Mouse (Mus musculus) intestine, embryonic 16.5 days (tissue): ENCODE measurements at regions not wholly inside any gene's neighbourhood (a gene's known extent, or its start where the extent isn't known, plus 50 kb on each side); places are given as distances from the start of the nearest gene placed in this dataset.

Source experiments
- ATAC-seq: fragments of 200-750 bp; cut with Nextera tagmentation; 2 replicates; pipeline ENCODE4 v1.8.0; 2017; ENCODE audit warnings: moderate TSS enrichment, moderate library complexity
- H3K27ac ChIP-seq: fragments of 300-500 bp; sonication (generic); 2 replicates; pipeline ENCODE4 v1.5.1; 2014; ENCODE audit warnings: mild to moderate bottlenecking, low read length
- H3K27me3 ChIP-seq: fragments of 300-500 bp; sonication (generic); replicated peaks from 2 replicates; pipeline ENCODE4 v1.6.1; 2014; ENCODE audit warnings: low read length, control low read depth, mixed read lengths; ENCODE audit not compliant: control insufficient read depth, insufficient read depth
- H3K36me3 ChIP-seq: fragments of 300-500 bp; sonication (generic); 2 replicates; pipeline ENCODE4 v1.6.1; 2014; ENCODE audit warnings: low read length, control low read depth; ENCODE audit not compliant: control insufficient read depth, insufficient read depth
- H3K4me1 ChIP-seq: fragments of 300-500 bp; sonication (generic); 2 replicates; pipeline ENCODE4 v1.6.1; 2014; ENCODE audit warnings: low read length, control low read depth, mixed read lengths; ENCODE audit not compliant: control insufficient read depth, insufficient read depth
- H3K4me2 ChIP-seq: fragments of 300-500 bp; sonication (generic); 2 replicates; pipeline ENCODE4 v1.6.1; 2014; ENCODE audit warnings: low read depth, low read length, control low read depth
- H3K4me3 ChIP-seq: fragments of 300-500 bp; sonication (generic); 2 replicates; pipeline ENCODE4 v1.5.1; 2014; ENCODE audit warnings: mild to moderate bottlenecking, low read length
- H3K9ac ChIP-seq: fragments of 300-500 bp; sonication (generic); 2 replicates; pipeline ENCODE4 v1.6.1; 2014; ENCODE audit warnings: low read depth, low read length
- H3K9me3 ChIP-seq: fragments of 300-500 bp; sonication (generic); 2 replicates; pipeline ENCODE4 v1.6.1; 2016; ENCODE audit warnings: low read length, control low read depth; ENCODE audit not compliant: control insufficient read depth
- WGBS: fragments of 180-500 bp; shearing (Covaris S2); extraction: QIAGEN DNeasy Blood & Tissue Kit; methylation state at CpG from one replicate; pipeline ENCODE4 v1.1.7; 2014; 5-methylcytosine and 5-hydroxymethylcytosine counted together

- ATAC-seq = no peak
- Histone ChIP-seq H3K36me3 (no peaks in the 10 kb centered on the region), H3K27me3 (no peaks in the 10 kb centered on the region), H3K4me1 (no peaks in the 10 kb centered on the region), H3K27ac (no peak overlapping the region), H3K4me2 (no peak overlapping the region), H3K9me3 (no peaks in the 10 kb centered on the region), H3K4me3 (no peak overlapping the region), H3K9ac (no peak overlapping the region)
- 82% methylated on average over 9 of the region's 9 CpGs for WGBS
Observed at GRCm38 (mm10) chr9:79029456-79029855, 414.1 kb downstream of the Cd109 start.

DNA sequence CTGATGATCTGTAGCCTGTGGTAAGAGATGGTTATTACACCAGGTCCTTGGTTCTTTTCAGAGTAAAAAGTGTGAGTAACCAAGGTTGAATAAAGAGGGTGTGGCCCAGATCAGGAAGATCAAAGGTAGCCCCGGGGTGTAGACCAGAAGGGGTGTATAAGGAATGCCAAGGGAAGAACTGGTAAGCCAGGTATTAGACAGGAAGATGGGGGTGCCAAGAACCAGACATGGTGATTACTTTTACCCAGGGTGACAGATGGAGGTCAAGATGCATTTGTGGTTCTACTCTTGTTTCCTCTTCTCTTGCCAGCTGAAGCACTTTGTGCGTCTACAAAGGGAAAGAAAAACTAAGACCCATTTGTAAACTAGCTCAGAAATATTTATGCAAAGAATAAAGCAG lies 420.3 kb downstream of the Cd109 start:
- Histone ChIP-seq H3K9me3 (no peaks in the 10 kb centered on the region), H3K4me1 (no peaks in the 10 kb centered on the region), H3K4me3 (no peak overlapping the region), H3K4me2 (no peak overlapping the region), H3K27ac (no peak overlapping the region), H3K9ac (no peak overlapping the region), H3K36me3 (no peaks in the 10 kb centered on the region), H3K27me3 (no peaks in the 10 kb centered on the region)
- WGBS = 72% methylated on average over 2 of the region's 2 CpGs
- no peak for ATAC-seq

DNA sequence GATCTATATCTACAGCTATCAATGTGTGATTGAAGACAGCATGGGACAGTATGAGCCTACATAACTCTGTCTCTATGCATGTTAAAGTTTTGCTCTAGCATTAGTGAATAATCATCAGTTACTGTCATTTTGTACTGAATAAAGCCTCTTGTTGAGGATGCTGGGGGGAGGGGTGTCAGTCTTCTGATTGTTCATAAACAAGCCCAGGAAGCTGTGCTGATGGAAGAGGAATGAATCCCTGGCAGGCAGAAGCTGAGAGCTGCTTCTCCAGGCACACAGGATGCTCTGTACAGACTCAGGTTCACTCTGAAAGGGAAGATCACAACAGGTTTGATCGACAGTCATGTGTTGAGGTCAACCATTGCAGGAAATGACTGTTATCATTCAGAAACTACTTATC lies 421.7 kb downstream of the Cd109 start:
- no peaks in the 10 kb centered on the region for H3K27me3 ChIP-seq
- no peak overlapping the region for H3K27ac ChIP-seq
- no peak overlapping the region for H3K9ac ChIP-seq
- no peaks in the 10 kb centered on the region for H3K4me1 ChIP-seq
- no peak for ATAC-seq
- H3K4me2 ChIP-seq = no peak overlapping the region
- WGBS = 52% methylated on average over 1 of the region's 1 CpGs
- no peaks in the 10 kb centered on the region for H3K36me3 ChIP-seq
- no peak overlapping the region for H3K4me3 ChIP-seq
- H3K9me3 ChIP-seq = no peaks in the 10 kb centered on the region

GRCm38 (mm10) chr9:79038971-79039370 lies 423.6 kb downstream of the Cd109 start:
- 81% methylated on average over 4 of the region's 4 CpGs for WGBS
- H3K4me3 ChIP-seq = no peak overlapping the region
- no peak overlapping the region for H3K27ac ChIP-seq
- H3K9me3 ChIP-seq = no peaks in the 10 kb centered on the region
- no peak overlapping the region for H3K4me2 ChIP-seq
- no peak for ATAC-seq
- H3K4me1 ChIP-seq = no peaks in the 10 kb centered on the region
- H3K27me3 ChIP-seq = no peaks in the 10 kb centered on the region
- H3K36me3 ChIP-seq = no peaks in the 10 kb centered on the region
- H3K9ac ChIP-seq = no peak overlapping the region

DNA sequence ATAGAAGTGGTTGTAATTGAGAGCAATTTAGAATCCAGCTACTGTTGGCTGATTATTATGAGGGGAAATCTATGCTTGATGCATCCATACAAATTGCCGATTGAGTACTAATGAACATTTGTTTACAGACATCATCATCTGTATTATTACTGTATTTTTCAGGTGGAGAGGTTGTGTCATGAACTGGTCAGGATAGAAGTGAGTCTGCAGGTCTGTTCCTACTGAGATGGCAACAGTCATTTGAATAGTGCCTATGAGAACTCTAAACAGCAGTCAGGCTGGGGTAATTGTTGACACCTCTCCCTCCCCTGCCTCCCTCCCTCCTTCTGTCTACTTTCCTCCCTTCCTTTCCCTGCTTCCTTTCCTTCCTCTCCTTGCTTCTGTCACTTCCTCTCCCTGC lies 429.0 kb downstream of the Cd109 start:
- WGBS = 94% methylated on average over 1 of the region's 1 CpGs
- Histone ChIP-seq H3K27me3 (no peaks in the 10 kb centered on the region), H3K9ac (no peak overlapping the region), H3K36me3 (no peaks in the 10 kb centered on the region), H3K4me3 (no peak overlapping the region), H3K4me1 (no peaks in the 10 kb centered on the region), H3K4me2 (no peak overlapping the region), H3K27ac (no peak overlapping the region), H3K9me3 (no peaks in the 10 kb centered on the region)
- ATAC-seq = no peak

GRCm38 (mm10) chr9:79045314-79045713 lies 430.0 kb downstream of the Cd109 start:
- Histone ChIP-seq H3K9me3 (no peaks in the 10 kb centered on the region), H3K27ac (no peak overlapping the region), H3K4me3 (no peak overlapping the region), H3K27me3 (no peaks in the 10 kb centered on the region), H3K4me1 (no peaks in the 10 kb centered on the region), H3K36me3 (no peaks in the 10 kb centered on the region), H3K4me2 (no peak overlapping the region), H3K9ac (no peak overlapping the region)
- WGBS = 11% methylated on average over 2 of the region's 2 CpGs
- ATAC-seq = no peak

GRCm38 (mm10) chr9:79071961-79072360 lies 456.6 kb downstream of the Cd109 start:
- Histone ChIP-seq H3K9ac (no peak overlapping the region), H3K27me3 (no peaks in the 10 kb centered on the region), H3K4me3 (no peak overlapping the region), H3K4me2 (no peak overlapping the region), H3K4me1 (no peaks in the 10 kb centered on the region), H3K9me3 (no peaks in the 10 kb centered on the region), H3K36me3 (no peaks in the 10 kb centered on the region), H3K27ac (no peak overlapping the region)
- ATAC-seq = no peak
- WGBS = 84% methylated on average over 3 of the region's 3 CpGs

DNA sequence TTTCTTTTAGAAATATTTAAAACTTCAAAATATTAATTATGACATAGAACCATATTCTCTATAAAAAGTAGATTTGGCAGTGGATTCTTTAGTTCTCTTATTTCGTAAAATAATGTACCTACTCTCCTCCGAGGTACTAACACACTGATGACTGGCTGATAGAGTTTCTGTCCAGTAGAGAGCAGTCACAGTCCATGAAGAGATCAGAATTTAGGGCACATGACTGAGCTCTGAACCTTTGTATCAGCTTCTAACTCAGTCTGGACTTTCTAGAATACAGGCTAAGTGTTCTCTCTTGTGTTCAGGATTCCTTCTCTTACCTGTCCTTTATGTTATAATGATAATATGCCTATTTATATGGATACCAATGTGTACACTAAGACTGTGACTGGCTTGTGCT lies 494.3 kb downstream of the Cd109 start:
- Histone ChIP-seq H3K9ac (no peak overlapping the region), H3K4me2 (no peak overlapping the region), H3K4me1 (no peaks in the 10 kb centered on the region), H3K27me3 (no peaks in the 10 kb centered on the region), H3K9me3 (no peaks in the 10 kb centered on the region), H3K4me3 (no peak overlapping the region), H3K27ac (no peak overlapping the region), H3K36me3 (no peaks in the 10 kb centered on the region)
- 74% methylated on average over 2 of the region's 2 CpGs for WGBS
- ATAC-seq = peak; percentile 80

DNA sequence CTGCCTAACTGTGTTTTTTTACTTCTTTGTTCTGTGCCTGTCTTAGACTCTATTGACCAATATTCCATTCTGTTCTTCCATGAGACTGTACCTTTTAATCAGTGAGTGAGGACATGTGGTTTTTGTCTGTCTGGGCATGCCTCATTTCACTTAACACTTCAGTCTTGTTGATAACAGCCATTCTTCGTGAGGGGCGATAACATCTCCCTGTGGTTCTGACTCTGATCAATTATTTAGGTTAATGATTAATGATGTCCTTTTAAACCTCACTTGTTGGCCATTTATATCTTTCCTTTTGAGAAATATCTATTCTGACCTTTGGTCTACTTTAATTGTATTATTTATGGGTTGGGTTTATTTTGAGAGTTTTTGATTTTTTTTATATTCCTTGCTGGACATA lies 496.0 kb downstream of the Cd109 start:
- Histone ChIP-seq H3K9me3 (no peaks in the 10 kb centered on the region), H3K9ac (no peak overlapping the region), H3K27me3 (no peaks in the 10 kb centered on the region), H3K4me1 (no peaks in the 10 kb centered on the region), H3K4me2 (no peak overlapping the region), H3K27ac (no peak overlapping the region), H3K4me3 (no peak overlapping the region), H3K36me3 (no peaks in the 10 kb centered on the region)
- peak; percentile 95 for ATAC-seq
- WGBS = 46% methylated on average over 2 of the region's 2 CpGs

GRCm38 (mm10) chr9:79140970-79141369 lies 525.6 kb downstream of the Cd109 start:
- Histone ChIP-seq H3K27me3 (no peaks in the 10 kb centered on the region), H3K36me3 (no peaks in the 10 kb centered on the region), H3K9me3 (no peaks in the 10 kb centered on the region), H3K9ac (no peak overlapping the region), H3K4me1 (no peaks in the 10 kb centered on the region), H3K27ac (no peak overlapping the region), H3K4me3 (no peak overlapping the region), H3K4me2 (no peak overlapping the region)
- 63% methylated on average over 1 of the region's 1 CpGs for WGBS
- no peak for ATAC-seq
